In genomic region chr1:168341368-168341767, GRCm38 (mm10) we compare ENCODE assay signal across 12 mouse cellular contexts.
A peak's percentile ranks its signal among the peaks of the same experiment; 100 is the strongest.
DNase-seq lines count a peak whose midpoint lies in the region; ATAC-seq lines count a peak whose summit lies in the region.
"Had no signal": no experiment of that assay in that cellular context is flagged by ENCODE, and none has a peak within 500 bp of the region (broad histone marks: within the 10 kb centered on the region; RNA-seq: fewer than 3 reads in every experiment).

No protein-coding gene starts in this region.

- H3K4me2 ChIP-seq in forebrain, embryonic 11.5 days (ENCODE audit: low read depth, low read length, severe bottlenecking), result no peak overlapping the region
- H3K4me2 ChIP-seq in hindbrain, embryonic 16.5 days (ENCODE audit: low read length), result peak overlapping the region; percentile 39; the same call in 1 of the 2 replicates
- no peak overlapping the region for H3K4me2 ChIP-seq in neural tube, embryonic 14.5 days (ENCODE audit: low read depth, low read length)
- H3K4me2 ChIP-seq: lung, embryonic 15.5 days had no signal

- H3K27me3 ChIP-seq in forebrain, embryonic 11.5 days (ENCODE audit: control insufficient read depth, insufficient read depth, low read length), result no peaks in the 10 kb centered on the region
- H3K27me3 ChIP-seq in hindbrain, embryonic 16.5 days (replicated peaks; ENCODE audit: control insufficient read depth, insufficient read depth, low read length), result no peaks in the 10 kb centered on the region
- no peaks in the 10 kb centered on the region for H3K27me3 ChIP-seq in neural tube, embryonic 14.5 days (ENCODE audit: control insufficient read depth, insufficient read depth, low read length)
- H3K27me3 ChIP-seq: lung, embryonic 15.5 days had no signal

- no peak for DNase-seq in frontal cortex, adult 2 months (ENCODE audit: extremely low spot score in 1 of 2, low spot score in 1 of 2)
- DNase-seq in forebrain, embryonic 11.5 days (ENCODE audit: low spot score), result no peak
- DNase-seq in layer of hippocampus, postnatal 10 days (ENCODE audit: low spot score in 2 of 2), result no peak
- DNase-seq in adipocyte (ENCODE audit: low spot score), result no peak
- no peak for DNase-seq in gastrocnemius, adult 8-10 months (ENCODE audit: low spot score in 2 of 2)
- DNase-seq: cerebellum, adult 9-11 months; heart, postnatal 10 days; kidney, adult 2 months had no signal

- H3K9ac ChIP-seq in forebrain, embryonic 11.5 days (ENCODE audit: low read length), result no peak overlapping the region
- peak overlapping the region; percentile 42; the same call in 1 of the 2 replicates for H3K9ac ChIP-seq in hindbrain, embryonic 16.5 days (ENCODE audit: low read depth, low read length)
- H3K9ac ChIP-seq in neural tube, embryonic 14.5 days (replicated peaks; ENCODE audit: low read depth, low read length), result no peak overlapping the region
- H3K9ac ChIP-seq: lung, embryonic 15.5 days had no signal

- H3K4me3 ChIP-seq in forebrain, embryonic 11.5 days (ENCODE audit: low read depth, low read length), result no peak overlapping the region
- no peak overlapping the region for H3K4me3 ChIP-seq in hindbrain, embryonic 16.5 days (ENCODE audit: low read length)
- no peak overlapping the region for H3K4me3 ChIP-seq in neural tube, embryonic 14.5 days (ENCODE audit: low read depth, low read length)
- H3K4me3 ChIP-seq: lung, embryonic 15.5 days had no signal

- WGBS in forebrain, embryonic 11.5 days, result 77% methylated on average over 6 of the region's 6 CpGs
- 59% methylated on average over 6 of the region's 6 CpGs for WGBS in hindbrain, embryonic 16.5 days
- whole genome bisulfite sequencing in neural tube, embryonic 14.5 days, result 47% methylated on average over 6 of the region's 6 CpGs

- no peaks in the 10 kb centered on the region for H3K9me3 ChIP-seq in forebrain, embryonic 11.5 days (ENCODE audit: control insufficient read depth, low read length)
- no peaks in the 10 kb centered on the region for H3K9me3 ChIP-seq in hindbrain, embryonic 16.5 days (ENCODE audit: control insufficient read depth, low read length)
- H3K9me3 ChIP-seq in neural tube, embryonic 14.5 days (ENCODE audit: control insufficient read depth, low read length), result no peaks in the 10 kb centered on the region
- H3K9me3 ChIP-seq: lung, embryonic 15.5 days had no signal

- H3K4me1 ChIP-seq in forebrain, embryonic 11.5 days (replicated peaks; ENCODE audit: control insufficient read depth, insufficient read depth, low read length), result peaks cover 15% of the 10 kb centered on the region; the same call in 1 of the 2 replicates
- peaks cover 25% of the 10 kb centered on the region for H3K4me1 ChIP-seq in hindbrain, embryonic 16.5 days (ENCODE audit: control insufficient read depth, insufficient read depth, low read depth, low read length)
- H3K4me1 ChIP-seq in neural tube, embryonic 14.5 days (ENCODE audit: control insufficient read depth, insufficient read depth, low read length), result peaks cover 27% of the 10 kb centered on the region; the same call in 1 of the 2 replicates

- H3K27ac ChIP-seq in forebrain, embryonic 11.5 days (ENCODE audit: low read depth, low read length), result peak overlapping the region; percentile 52
- peak overlapping the region; percentile 71 for H3K27ac ChIP-seq in hindbrain, embryonic 16.5 days (ENCODE audit: low read depth, low read length)
- peak overlapping the region; percentile 44 for H3K27ac ChIP-seq in neural tube, embryonic 14.5 days (ENCODE audit: low read depth, low read length)
- H3K27ac ChIP-seq: lung, embryonic 15.5 days had no signal

- H3K36me3 ChIP-seq in forebrain, embryonic 11.5 days (ENCODE audit: control insufficient read depth, insufficient read depth, low read length), result no peaks in the 10 kb centered on the region
- H3K36me3 ChIP-seq in hindbrain, embryonic 16.5 days (ENCODE audit: control insufficient read depth, insufficient read depth, low read length), result 0 out of 2 replicates have a peak, but pooled peaks cover 3% of the 10 kb centered on the region
- H3K36me3 ChIP-seq in neural tube, embryonic 14.5 days (ENCODE audit: control insufficient read depth, insufficient read depth, low read length), result no peaks in the 10 kb centered on the region
- H3K36me3 ChIP-seq: lung, embryonic 15.5 days had no signal

- ATAC-seq in frontal cortex, adult (ENCODE audit: low TSS enrichment), result peak; percentile 36; the same call in 1 of the 2 replicates
- ATAC-seq in forebrain, embryonic 11.5 days (replicated peaks; ENCODE audit: low FRiP score), result peak; percentile 39
- ATAC-seq in hindbrain, embryonic 16.5 days, result peak; percentile 34
- ATAC-seq in neural tube, embryonic 14.5 days (ENCODE audit: low read depth), result peak; percentile 26
